Mouse (Mus musculus): ENCODE data around the gene Zbtb25.

Gene Zbtb25

GRCm38 (mm10) chr12:76369206-76369977 is at the start of gene Zbtb25:
TSS of gene Zbtb25 (minus strand) at chr12:76369602.
- CTCF ChIA-PET, result no interaction called here

GRCm38 (mm10) chr12:76418346-76418745 is 48.9 kb upstream of the Zbtb25 start:
- CTCF ChIA-PET, result interaction anchor here (0.7 kb wide), 1 partner anchor 24 kb away, joined by 3 read pairs; no protein-coding TSS in a partner anchor

GRCm38 (mm10) chr12:76417433-76417854 is 48.0 kb upstream of the Zbtb25 start, which contains the start of gene Ppp1r36:
TSS of gene Ppp1r36 (plus strand) at chr12:76417538.
- CTCF ChIA-PET, result interaction anchor here (0.7 kb wide), 1 partner anchor 23 kb away, joined by 3 read pairs; no protein-coding TSS in a partner anchor

GRCm38 (mm10) chr12:76415383-76416010 is 46.1 kb upstream of the Zbtb25 start:
- CTCF ChIA-PET, result interaction anchor here (1.0 kb wide), 1 partner anchor 61 kb away, joined by 3 read pairs; no protein-coding TSS in a partner anchor

- CTCF ChIA-PET, result no interaction called here
These were observed 39.8 kb upstream of the Zbtb25 start for GRCm38 (mm10) chr12:76409166-76409565.

- CTCF ChIA-PET, result interaction anchor here (0.6 to 0.9 kb wide), 2 partner anchors 113 to 148 kb away, joined by 3 to 5 read pairs; no protein-coding TSS in a partner anchor
These were observed 37.8 kb upstream of the Zbtb25 start for GRCm38 (mm10) chr12:76407184-76407583.

GRCm38 (mm10) chr12:76405971-76406370 is 36.6 kb upstream of the Zbtb25 start:
- CTCF ChIA-PET, result interaction anchor here (0.6 kb wide), 1 partner anchor 886 kb away, joined by 4 read pairs; no protein-coding TSS in a partner anchor

DNA sequence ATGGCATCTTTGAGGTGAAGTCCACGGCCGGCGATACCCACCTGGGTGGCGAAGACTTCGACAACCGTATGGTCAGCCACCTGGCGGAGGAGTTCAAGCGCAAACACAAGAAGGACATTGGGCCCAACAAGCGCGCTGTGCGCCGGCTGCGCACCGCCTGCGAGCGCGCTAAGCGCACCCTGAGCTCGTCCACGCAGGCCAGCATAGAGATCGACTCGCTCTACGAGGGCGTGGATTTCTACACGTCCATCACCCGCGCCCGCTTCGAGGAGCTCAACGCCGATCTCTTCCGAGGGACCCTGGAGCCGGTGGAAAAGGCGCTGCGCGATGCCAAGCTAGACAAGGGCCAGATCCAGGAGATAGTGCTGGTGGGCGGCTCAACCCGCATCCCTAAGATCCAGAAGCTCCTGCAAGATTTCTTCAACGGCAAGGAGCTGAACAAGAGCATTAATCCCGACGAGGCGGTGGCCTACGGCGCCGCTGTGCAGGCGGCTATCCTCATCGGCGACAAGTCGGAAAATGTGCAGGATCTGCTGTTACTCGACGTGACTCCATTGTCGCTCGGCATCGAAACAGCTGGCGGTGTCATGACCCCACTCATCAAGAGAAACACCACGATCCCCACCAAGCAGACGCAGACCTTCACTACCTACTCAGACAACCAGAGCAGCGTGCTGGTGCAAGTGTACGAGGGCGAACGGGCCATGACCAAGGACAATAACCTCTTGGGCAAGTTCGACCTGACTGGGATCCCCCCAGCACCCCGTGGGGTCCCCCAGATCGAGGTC is 36.0 kb upstream of the Zbtb25 start:
- CTCF ChIA-PET, result interaction anchor here (0.6 kb wide), 1 partner anchor 886 kb away, joined by 4 read pairs; no protein-coding TSS in a partner anchor

GRCm38 (mm10) chr12:76404836-76405182 is 35.4 kb upstream of the Zbtb25 start:
- CTCF ChIA-PET, result no interaction called here

DNA sequence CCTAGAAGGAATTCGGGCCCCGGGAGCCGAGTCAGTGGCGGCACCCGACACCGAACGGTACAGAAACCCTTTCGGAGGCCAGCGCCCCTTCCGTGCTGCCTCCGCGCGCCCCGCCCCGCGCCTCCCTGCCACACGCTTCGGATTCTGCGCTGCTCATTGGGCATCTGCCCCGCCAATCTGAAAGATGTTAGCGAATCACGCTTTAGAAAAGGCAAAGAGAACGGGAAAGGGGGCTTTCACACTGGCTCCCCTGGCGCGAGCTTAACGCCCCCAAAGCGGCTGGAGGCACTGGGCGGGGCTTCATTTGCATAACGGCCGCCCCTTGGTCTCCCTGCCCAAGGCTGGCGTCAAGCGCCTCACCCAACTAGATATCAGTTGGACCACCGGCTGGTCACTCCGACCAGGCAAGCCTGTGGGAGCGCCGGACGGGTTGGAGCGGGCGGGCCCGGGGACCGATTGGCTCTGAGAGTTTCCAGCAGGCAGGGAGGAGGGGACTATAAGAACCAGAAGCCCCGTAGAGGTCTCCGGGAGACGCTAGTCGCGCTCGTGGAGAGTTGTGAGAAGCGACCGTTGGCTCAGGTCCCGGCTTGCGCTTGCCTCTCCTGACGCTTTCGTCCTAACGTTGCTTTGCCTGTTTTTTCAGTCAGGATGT is 34.6 kb upstream of the Zbtb25 start, which contains the start of gene Hspa2:
TSS of gene Hspa2 (plus strand) at position 291 of the 652 bp plus-strand sequence.
- CTCF ChIA-PET, result no interaction called here

- CTCF ChIA-PET, result no interaction called here
These were observed 33.8 kb upstream of the Zbtb25 start for GRCm38 (mm10) chr12:76402991-76403885.

- CTCF ChIA-PET, result no interaction called here
These were observed 32.3 kb upstream of the Zbtb25 start for GRCm38 (mm10) chr12:76401674-76402073.

DNA sequence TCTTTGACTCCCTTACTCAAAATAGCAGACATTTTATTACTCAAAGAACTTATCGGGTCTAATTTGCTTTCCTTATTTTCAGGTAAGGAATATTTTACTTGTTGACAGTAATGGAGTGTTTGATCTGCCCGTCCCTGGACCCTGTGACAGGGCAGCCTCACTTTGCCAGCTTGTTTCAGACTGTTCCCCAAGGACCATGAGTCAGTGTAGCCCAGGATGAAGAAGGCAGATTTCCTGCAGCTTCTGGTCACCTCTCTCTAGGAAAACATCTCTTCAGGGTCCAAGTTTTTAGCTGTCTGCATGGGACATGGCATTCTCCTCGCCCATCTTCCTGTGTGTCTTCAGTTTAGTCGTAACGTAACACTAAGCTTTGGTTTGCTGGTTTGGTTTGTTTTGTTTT is 27.9 kb upstream of the Zbtb25 start:
- CTCF ChIA-PET, result no interaction called here

- CTCF ChIA-PET, result no interaction called here
These were observed 23.6 kb upstream of the Zbtb25 start for GRCm38 (mm10) chr12:76392979-76393378.

GRCm38 (mm10) chr12:76391595-76392271 is 22.3 kb upstream of the Zbtb25 start:
- CTCF ChIA-PET, result interaction anchor here (0.9 kb wide), 1 partner anchor 10 kb away, joined by 3 read pairs; no protein-coding TSS in a partner anchor

DNA sequence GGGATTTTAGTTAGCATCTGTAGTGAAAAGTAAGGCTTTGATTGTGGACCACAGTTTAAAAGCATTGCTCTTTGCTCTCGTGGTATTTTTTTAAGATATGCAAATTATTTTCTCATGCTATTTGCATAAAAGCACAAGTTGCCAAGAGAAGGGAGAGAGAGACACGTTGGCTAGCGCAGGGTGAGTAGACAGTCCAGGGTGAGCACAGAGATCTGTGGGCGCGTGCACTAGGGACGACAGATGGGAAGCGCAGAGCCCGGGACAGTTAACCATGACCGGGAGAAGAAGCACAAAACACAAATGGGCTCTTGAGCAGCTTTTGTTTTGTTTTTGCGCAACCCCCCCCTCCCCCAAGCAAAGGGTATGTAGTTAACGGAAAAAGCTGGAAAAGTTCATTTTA is 19.4 kb upstream of the Zbtb25 start:
- CTCF ChIA-PET, result no interaction called here

DNA sequence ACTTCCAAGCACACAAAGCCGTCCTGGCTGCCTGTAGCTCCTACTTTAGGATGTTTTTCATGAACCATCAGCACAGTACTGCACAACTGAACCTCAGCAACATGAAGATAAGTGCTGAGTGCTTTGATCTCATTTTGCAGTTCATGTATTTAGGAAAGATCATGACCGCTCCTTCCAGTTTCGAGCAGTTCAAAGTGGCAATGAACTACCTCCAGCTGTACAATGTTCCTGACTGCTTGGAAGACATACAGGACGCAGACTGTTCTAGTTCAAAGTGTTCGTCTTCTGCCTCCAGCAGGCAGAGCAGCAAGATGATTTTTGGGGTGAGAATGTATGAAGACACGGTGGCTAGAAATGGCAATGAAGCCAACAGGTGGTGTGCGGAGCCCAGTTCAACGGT is 15.9 kb upstream of the Zbtb25 start:
- CTCF ChIA-PET, result no interaction called here

GRCm38 (mm10) chr12:76380151-76380550 is 10.7 kb upstream of the Zbtb25 start:
- CTCF ChIA-PET, result interaction anchor here (0.6 kb wide), 1 partner anchor 34 kb away, joined by 7 read pairs; no protein-coding TSS in a partner anchor

GRCm38 (mm10) chr12:76378556-76378955 is 9.2 kb upstream of the Zbtb25 start:
- CTCF ChIA-PET, result no interaction called here

GRCm38 (mm10) chr12:76377726-76378125 is 8.3 kb upstream of the Zbtb25 start:
- CTCF ChIA-PET, result no interaction called here

Data from spleen, embryonic (tissue).